Mouse (Mus musculus) midbrain, embryonic 16.5 days (tissue): ENCODE measurements at regions not wholly inside any gene's neighbourhood (a gene's known extent, or its start where the extent isn't known, plus 50 kb on each side); places are given as distances from the start of the nearest gene placed in this dataset.
A peak's percentile ranks its signal among the peaks of the same experiment; 100 is the strongest.
"Not testable (repeated sequence)": the region's sequence is repeated elsewhere in the genome, so short reads cannot be mapped to it uniquely, and the experiment has no call there.

Experiments used
- ATAC-seq: fragments of 200-750 bp; cut with Nextera tagmentation; 2 replicates; pipeline ENCODE4 v1.8.0; 2017; ENCODE audit warnings: moderate TSS enrichment
- H3K27ac ChIP-seq: fragments of 300-500 bp; sonication (generic); 2 replicates; pipeline ENCODE4 v1.5.1; 2014; ENCODE audit warnings: mild to moderate bottlenecking, low read length, mixed read lengths
- H3K27me3 ChIP-seq: fragments of 300-500 bp; sonication (generic); 2 replicates; pipeline ENCODE4 v1.6.1; 2014; ENCODE audit warnings: low read depth, low read length, mixed read lengths; ENCODE audit not compliant: control insufficient read depth, insufficient read depth
- H3K36me3 ChIP-seq: fragments of 300-500 bp; sonication (generic); 2 replicates; pipeline ENCODE4 v1.6.1; 2014; ENCODE audit warnings: mild to moderate bottlenecking, low read length, moderate library complexity, mixed read lengths; ENCODE audit not compliant: control insufficient read depth, insufficient read depth
- H3K4me1 ChIP-seq: fragments of 300-500 bp; sonication (generic); 2 replicates; pipeline ENCODE4 v1.6.1; 2014; ENCODE audit warnings: mild to moderate bottlenecking, low read length, mixed read lengths; ENCODE audit not compliant: control insufficient read depth, insufficient read depth
- H3K4me2 ChIP-seq: fragments of 300-500 bp; sonication (generic); 2 replicates; pipeline ENCODE4 v1.6.1; 2014; ENCODE audit warnings: mild to moderate bottlenecking, low read length, mixed read lengths
- H3K4me3 ChIP-seq: fragments of 300-500 bp; sonication (generic); 2 replicates; pipeline ENCODE4 v1.5.1; 2014; ENCODE audit warnings: low read depth, mild to moderate bottlenecking, low read length, moderate library complexity, mixed read lengths
- H3K9ac ChIP-seq: fragments of 300-500 bp; sonication (generic); 2 replicates; pipeline ENCODE4 v1.6.1; 2014; ENCODE audit warnings: low read depth, low read length, mixed read lengths
- H3K9me3 ChIP-seq: fragments of 300-500 bp; sonication (generic); replicated peaks from 2 replicates; pipeline ENCODE4 v1.6.1; 2014; ENCODE audit warnings: mild to moderate bottlenecking, low read length, mixed read lengths; ENCODE audit not compliant: control insufficient read depth, poor library complexity, severe bottlenecking
- WGBS: fragments of 180-500 bp; shearing (Covaris S2); extraction: QIAGEN DNeasy Blood & Tissue Kit; methylation state at CpG from one replicate; pipeline ENCODE4 v1.1.7; 2014; 5-methylcytosine and 5-hydroxymethylcytosine counted together

DNA sequence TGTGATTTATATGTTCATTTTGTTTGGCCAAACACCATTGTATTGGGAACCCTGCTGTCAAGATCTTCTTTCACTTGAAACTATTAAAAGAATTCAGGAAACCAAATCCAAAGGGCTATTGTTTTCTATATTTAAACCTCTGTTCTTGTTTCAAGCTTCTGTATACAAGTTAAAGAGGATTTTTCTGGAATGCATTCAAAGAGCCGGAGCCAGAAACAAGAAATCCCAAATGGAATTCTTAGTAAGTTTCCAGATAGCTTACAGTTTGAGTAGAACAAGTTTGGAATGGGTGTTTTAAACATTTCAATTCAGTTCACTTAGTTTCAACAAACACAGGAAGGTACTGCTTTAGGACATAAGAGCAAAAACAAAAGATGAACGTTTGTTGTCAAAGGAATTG, 140.8 kb downstream of the Fam174a start:
- 34% methylated on average over 2 of the region's 2 CpGs for WGBS
- no peak overlapping the region for H3K9ac ChIP-seq
- no peak overlapping the region for H3K27ac ChIP-seq
- no peaks in the 10 kb centered on the region for H3K9me3 ChIP-seq
- ATAC-seq: no peak
- no peaks in the 10 kb centered on the region for H3K4me1 ChIP-seq
- no peaks in the 10 kb centered on the region for H3K36me3 ChIP-seq
- no peak overlapping the region for H3K4me3 ChIP-seq
- no peaks in the 10 kb centered on the region for H3K27me3 ChIP-seq
- H3K4me2 ChIP-seq: no peak overlapping the region

DNA sequence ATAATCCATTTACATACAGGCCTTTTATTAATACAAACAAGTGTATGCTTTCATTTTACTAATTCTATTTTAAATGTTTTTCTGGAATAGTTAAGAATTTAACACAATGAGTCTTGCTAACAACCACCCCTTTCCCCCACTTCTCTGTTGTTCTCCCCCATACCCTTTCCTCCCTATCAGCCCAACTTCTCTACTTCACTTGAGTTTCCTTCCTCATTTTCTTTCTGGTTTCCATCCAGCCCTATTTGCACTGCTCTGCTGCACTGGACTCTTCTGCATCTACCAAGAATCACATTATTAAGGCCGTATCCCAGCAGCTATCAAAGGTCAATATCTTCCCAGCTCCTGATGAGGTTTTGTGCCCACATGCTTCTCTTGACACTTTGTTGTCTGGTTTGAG, 145.9 kb downstream of the Fam174a start:
- H3K36me3 ChIP-seq: no peaks in the 10 kb centered on the region
- no peaks in the 10 kb centered on the region for H3K4me1 ChIP-seq
- H3K27me3 ChIP-seq: no peaks in the 10 kb centered on the region
- WGBS: 84% methylated on average over 1 of the region's 1 CpGs
- no peak overlapping the region for H3K4me3 ChIP-seq
- no peak for ATAC-seq
- no peak overlapping the region for H3K27ac ChIP-seq
- no peaks in the 10 kb centered on the region for H3K9me3 ChIP-seq
- no peak overlapping the region for H3K4me2 ChIP-seq
- H3K9ac ChIP-seq: no peak overlapping the region

DNA sequence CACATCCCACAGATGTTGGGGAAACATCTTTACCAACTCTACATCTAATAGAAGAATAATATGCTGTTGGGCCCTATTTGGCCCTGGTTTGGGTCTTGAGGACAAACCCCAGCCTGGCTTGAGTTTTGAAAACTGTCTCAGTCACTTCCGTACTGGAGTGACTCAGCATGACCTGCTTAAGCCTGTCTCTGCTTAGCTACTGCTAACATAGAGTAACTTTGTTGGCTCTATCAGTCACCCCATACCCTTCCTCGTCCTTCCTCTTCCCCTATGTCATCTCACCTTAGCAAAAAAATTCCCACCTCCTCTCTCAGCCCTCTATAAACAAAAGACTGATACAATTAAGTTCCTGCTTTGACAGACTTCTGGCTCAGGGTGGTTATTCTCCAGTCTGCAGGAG, 154.7 kb downstream of the Fam174a start:
- Histone ChIP-seq H3K4me3 (no peak overlapping the region), H3K27me3 (no peaks in the 10 kb centered on the region), H3K9me3 (no peaks in the 10 kb centered on the region), H3K27ac (no peak overlapping the region), H3K4me1 (no peaks in the 10 kb centered on the region), H3K4me2 (no peak overlapping the region), H3K9ac (no peak overlapping the region), H3K36me3 (no peaks in the 10 kb centered on the region)
- no peak for ATAC-seq
- WGBS: 67% methylated on average over 2 of the region's 2 CpGs

DNA sequence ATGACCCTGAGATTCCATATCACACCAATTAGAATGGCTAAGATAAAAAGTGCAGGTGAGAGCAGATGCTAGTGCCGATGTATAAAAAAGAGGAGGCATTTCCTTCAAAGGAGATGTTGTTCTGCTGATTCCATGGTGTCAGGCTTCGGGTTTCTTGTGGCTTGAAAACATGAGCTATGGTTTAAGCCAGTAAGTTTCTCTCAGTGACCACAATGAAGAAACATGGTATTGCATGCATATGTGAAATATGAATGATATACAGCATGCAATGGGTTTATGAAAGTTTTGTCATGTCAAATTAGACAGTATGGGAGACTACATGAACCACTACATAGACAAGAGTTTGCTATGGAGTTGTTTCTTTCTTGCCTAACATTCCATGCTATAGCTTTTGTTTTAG, 155.3 kb downstream of the Fam174a start:
- no peak for ATAC-seq
- H3K27ac ChIP-seq: no peak overlapping the region
- WGBS: 82% methylated on average over 2 of the region's 2 CpGs
- no peaks in the 10 kb centered on the region for H3K36me3 ChIP-seq
- no peak overlapping the region for H3K9ac ChIP-seq
- no peaks in the 10 kb centered on the region for H3K9me3 ChIP-seq
- H3K4me2 ChIP-seq: no peak overlapping the region
- H3K4me1 ChIP-seq: no peaks in the 10 kb centered on the region
- no peaks in the 10 kb centered on the region for H3K27me3 ChIP-seq
- H3K4me3 ChIP-seq: no peak overlapping the region

DNA sequence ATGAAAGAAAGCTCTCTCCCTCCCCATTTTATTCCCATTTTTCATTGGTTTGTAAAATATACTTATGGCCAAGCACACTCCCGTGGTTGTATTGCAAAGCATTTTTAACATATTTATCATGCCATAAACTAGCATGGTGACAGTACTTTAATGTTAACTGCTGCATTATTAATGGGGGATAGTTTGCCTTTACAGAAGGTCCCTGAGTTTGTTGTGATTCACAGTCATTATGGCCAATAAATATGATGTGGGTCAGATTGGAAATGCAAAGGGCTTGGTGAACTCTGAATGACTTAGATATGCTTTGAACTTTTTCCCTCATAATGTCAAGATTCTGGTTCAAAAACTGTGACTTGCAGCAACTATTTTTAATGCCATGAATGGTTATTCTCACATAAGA, 157.1 kb downstream of the Fam174a start:
- no peak overlapping the region for H3K4me3 ChIP-seq
- H3K4me1 ChIP-seq: no peaks in the 10 kb centered on the region
- no peak overlapping the region for H3K27ac ChIP-seq
- no peaks in the 10 kb centered on the region for H3K9me3 ChIP-seq
- no peaks in the 10 kb centered on the region for H3K36me3 ChIP-seq
- H3K27me3 ChIP-seq: no peaks in the 10 kb centered on the region
- no peak overlapping the region for H3K9ac ChIP-seq
- no peak for ATAC-seq
- WGBS: 76% methylated on average over 1 of the region's 1 CpGs
- no peak overlapping the region for H3K4me2 ChIP-seq

DNA sequence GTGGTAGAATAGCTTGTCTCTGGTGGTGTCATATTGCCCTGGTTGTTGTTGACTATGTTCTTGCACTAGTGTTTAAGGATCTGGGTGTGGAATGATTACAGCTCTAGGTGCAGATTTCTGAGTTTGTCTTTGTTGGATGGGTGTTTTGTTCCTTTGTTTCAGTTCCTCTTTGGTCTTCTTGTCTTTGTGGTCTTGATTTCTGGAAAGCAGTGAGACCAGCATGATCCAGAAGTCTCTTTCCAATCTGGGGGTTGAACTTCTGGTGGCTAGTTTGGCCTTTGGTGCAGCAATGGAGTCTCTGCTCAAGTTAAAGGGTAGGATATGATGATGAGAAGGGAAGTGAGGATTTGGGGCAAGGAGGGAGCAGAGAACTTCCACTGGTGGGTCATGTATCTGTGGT, 174.4 kb downstream of the St8sia4 start:
- H3K9me3 ChIP-seq: no peaks in the 10 kb centered on the region
- H3K36me3 ChIP-seq: no peaks in the 10 kb centered on the region
- ATAC-seq: no peak
- no peak overlapping the region for H3K4me3 ChIP-seq
- H3K4me1 ChIP-seq: no peaks in the 10 kb centered on the region
- H3K9ac ChIP-seq: no peak overlapping the region
- no peak overlapping the region for H3K4me2 ChIP-seq
- H3K27me3 ChIP-seq: no peaks in the 10 kb centered on the region
- H3K27ac ChIP-seq: no peak overlapping the region

DNA sequence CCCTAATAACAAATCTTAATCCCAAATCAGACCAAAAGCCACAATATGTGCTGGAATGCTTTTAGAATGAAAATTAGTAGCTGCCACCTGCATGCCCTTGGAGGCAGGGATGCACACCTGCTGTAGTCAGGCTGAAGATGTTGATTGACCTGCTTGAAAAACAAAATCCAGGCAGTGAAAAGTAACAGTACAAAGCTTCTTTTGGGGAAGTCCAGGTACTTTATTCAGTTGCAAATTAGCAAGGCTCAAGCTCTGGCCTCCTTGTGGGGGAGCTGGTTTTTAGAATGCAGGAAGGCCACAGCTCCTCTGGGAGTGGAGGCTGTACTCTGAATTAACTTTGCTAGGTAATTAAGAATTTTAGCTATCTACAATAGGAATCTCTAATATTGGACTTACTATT, 166.7 kb downstream of the St8sia4 start:
- H3K4me1 ChIP-seq, ATAC-seq, H3K27me3 ChIP-seq, H3K9ac ChIP-seq, H3K36me3 ChIP-seq, H3K4me3 ChIP-seq, H3K9me3 ChIP-seq, H3K27ac ChIP-seq, H3K4me2 ChIP-seq: not testable (repeated sequence)

DNA sequence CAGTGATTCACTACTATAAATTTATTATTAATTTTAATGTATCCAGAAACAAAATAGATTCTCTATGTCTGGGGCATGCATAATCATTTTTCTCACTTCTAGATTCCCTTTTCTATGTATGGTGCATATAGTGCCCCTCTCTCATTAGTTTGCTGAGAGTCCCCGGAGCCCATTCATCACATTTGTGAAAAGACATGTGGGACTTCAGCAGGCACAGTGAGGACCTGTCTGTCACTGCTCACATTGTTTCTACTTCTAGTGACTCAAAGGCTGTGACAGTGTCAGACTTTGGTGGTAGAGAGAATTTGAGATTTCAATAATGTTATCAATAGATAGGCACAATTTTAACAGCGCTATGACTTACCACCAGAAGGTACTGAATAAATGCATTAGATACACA, 158.7 kb downstream of the St8sia4 start:
- H3K9ac ChIP-seq: no peak overlapping the region
- no peaks in the 10 kb centered on the region for H3K27me3 ChIP-seq
- H3K27ac ChIP-seq: no peak overlapping the region
- peak; percentile 36; the same call in 1 of the 2 replicates for ATAC-seq
- no peak overlapping the region for H3K4me3 ChIP-seq
- H3K36me3 ChIP-seq: no peaks in the 10 kb centered on the region
- no peak overlapping the region for H3K4me2 ChIP-seq
- WGBS: 71% methylated on average over 2 of the region's 2 CpGs
- H3K9me3 ChIP-seq: no peaks in the 10 kb centered on the region
- no peaks in the 10 kb centered on the region for H3K4me1 ChIP-seq

DNA sequence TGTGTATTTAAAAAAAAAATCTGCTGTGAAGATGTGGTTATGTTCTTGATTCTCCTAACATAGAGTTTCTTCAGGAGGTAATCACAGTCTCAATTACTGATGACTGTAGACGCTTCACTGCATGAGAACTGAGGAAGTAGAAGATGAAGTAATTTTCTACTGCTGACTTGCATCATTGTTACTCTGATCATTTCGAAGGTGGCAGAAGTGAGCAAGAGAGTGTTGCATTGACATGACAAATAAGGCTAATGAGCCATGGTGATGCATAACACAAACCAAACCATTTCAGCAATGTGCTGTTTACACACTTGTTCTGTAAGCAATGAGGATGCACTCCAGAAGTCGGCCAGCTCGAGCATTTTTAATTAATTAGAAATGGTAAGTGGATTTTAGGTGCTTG, 138.6 kb downstream of the St8sia4 start:
- ATAC-seq: no peak
- no peaks in the 10 kb centered on the region for H3K4me1 ChIP-seq

DNA sequence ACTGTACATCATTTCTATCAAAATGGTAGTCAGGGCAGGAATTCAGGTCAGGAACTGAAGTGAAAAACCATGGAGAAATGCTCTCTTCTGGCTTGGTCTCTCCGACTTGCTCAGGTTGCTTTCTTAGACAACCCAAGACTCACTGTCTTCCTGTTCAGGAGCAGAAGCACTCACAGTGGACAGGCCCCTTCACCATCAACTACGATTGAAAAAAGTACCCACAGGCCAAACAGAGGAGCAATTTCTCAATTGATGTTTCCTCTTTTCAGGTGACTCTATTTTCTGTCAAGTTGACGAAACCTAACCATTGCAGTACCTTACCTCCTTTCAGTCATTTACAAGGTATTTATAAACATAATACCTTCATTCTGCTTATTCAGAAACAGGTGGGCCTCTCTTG, 136.4 kb downstream of the St8sia4 start:
- Histone ChIP-seq H3K9me3 (no peaks in the 10 kb centered on the region), H3K9ac (no peak overlapping the region), H3K27ac (no peak overlapping the region), H3K36me3 (no peaks in the 10 kb centered on the region), H3K4me2 (no peak overlapping the region), H3K27me3 (no peaks in the 10 kb centered on the region), H3K4me1 (no peaks in the 10 kb centered on the region), H3K4me3 (no peak overlapping the region)
- no peak for ATAC-seq
- 92% methylated on average over 3 of the region's 3 CpGs for WGBS

More for the DNA sequence above, 138.6 kb downstream of the St8sia4 start:
- H3K9me3 ChIP-seq: no peaks in the 10 kb centered on the region
- no peak overlapping the region for H3K27ac ChIP-seq
- no peaks in the 10 kb centered on the region for H3K36me3 ChIP-seq
- H3K4me2 ChIP-seq: no peak overlapping the region
- no peak overlapping the region for H3K4me3 ChIP-seq
- H3K27me3 ChIP-seq: no peaks in the 10 kb centered on the region
- 63% methylated on average over 4 of the region's 4 CpGs for WGBS
- H3K9ac ChIP-seq: no peak overlapping the region
